Comparison of ENCODE assay signal across 8 mouse cellular contexts in the genomic region with DNA sequence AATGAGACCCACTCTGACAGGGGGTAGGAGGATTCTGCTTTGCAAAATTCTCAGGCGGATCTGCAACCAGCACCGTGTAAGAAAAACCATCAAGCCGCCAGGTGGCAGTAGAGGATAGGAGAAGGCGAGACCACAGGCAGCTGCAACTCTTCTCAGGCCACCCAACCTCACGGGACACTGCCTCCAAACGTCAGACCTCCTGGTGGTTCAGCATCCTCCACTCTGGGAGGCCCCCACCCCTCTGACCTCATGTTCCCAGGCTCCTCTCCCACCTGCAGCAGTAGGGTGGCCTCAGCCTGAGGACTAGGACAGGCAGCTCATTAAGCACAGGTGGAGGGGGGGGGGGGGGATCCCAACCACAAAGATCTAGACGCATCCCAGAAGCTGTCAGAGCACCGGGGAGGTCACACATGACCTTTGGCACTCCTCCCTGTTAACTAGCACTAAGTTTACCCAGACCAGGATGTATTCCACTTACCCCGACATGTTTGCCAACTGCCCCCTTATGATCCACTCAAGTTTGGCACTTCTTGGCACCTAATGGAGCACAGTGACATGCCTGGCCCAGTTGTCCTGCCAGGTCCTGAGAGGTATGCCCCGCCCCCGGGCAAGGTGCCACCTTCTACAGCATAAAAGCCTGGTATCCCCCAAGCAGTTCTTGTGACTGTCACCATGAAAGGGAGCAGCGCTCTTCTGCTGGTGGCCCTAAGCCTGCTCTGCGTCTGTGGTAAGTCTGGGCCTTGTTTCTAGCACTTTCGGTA. TPM values are rescaled to one million over a fixed set of nuclear protein-coding genes. Genes with fewer than 3 reads are reported as not detected.
DNase-seq lines count a peak whose midpoint lies in the region; ATAC-seq and TF ChIP-seq lines count a peak whose summit lies in the region.

A gene (plus strand): TSS at position 643 of the 761 bp plus-strand sequence.

- peak; percentile 89 for DNase-seq in 416B (ENCODE audit: low read depth)
- DNase-seq in adrenal gland, postnatal 4 days (ENCODE audit: low spot score in 2 of 2), result peak; percentile 85 to 89
- DNase-seq in embryonic facial prominence, embryonic 14.5 days (ENCODE audit: low spot score), result peak; percentile 90
- DNase-seq in heart, adult 9 months (ENCODE audit: low spot score in 2 of 2), result peak; percentile 74 to 86
- DNase-seq in midbrain, postnatal 0 days (ENCODE audit: low spot score), result peak; percentile 85
- peak; percentile 72 to 87 for DNase-seq in spleen, adult 2 months (ENCODE audit: low read depth in 1 of 2, low spot score in 2 of 2)

- H3K4me3 ChIP-seq in embryonic facial prominence, embryonic 14.5 days (ENCODE audit: low read depth, low read length), result no peak within 1 kb of the TSS
- H3K4me3 ChIP-seq in kidney, embryonic 14.5 days (ENCODE audit: low read length), result no peak within 1 kb of the TSS
- H3K4me3 ChIP-seq in limb, embryonic 15.5 days, result no peak within 1 kb of the TSS
- no peak within 1 kb of the TSS for H3K4me3 ChIP-seq in midbrain, postnatal 0 days (ENCODE audit: low read depth, low read length)
- H3K4me3 ChIP-seq in spleen, adult 2 months (ENCODE audit: extremely low read depth, insufficient read depth, insufficient read length), result no peak within 1 kb of the TSS

- TF ChIP-seq CTCF in midbrain, postnatal 0 days (IDR thresholded peaks at IDR 0.05), result peak; percentile 87
- peak; percentile 96; the same call in 1 of the 2 replicates for TF ChIP-seq CTCF in spleen, adult 2 months (IDR thresholded peaks at IDR 0.05; ENCODE audit: extremely low read depth, insufficient read depth, insufficient read length, insufficient replicate concordance)

- H3K36me3 ChIP-seq in embryonic facial prominence, embryonic 14.5 days (ENCODE audit: control insufficient read depth, insufficient read depth, low read length), result no peaks in the 10 kb centered on the region
- H3K36me3 ChIP-seq in kidney, embryonic 14.5 days (ENCODE audit: control insufficient read depth, insufficient read depth, low read length), result no peaks in the 10 kb centered on the region
- no peaks in the 10 kb centered on the region for H3K36me3 ChIP-seq in limb, embryonic 15.5 days
- no peaks in the 10 kb centered on the region for H3K36me3 ChIP-seq in midbrain, postnatal 0 days (ENCODE audit: insufficient read depth, low read length)
- no peaks in the 10 kb centered on the region for H3K36me3 ChIP-seq in spleen, adult 2 months (ENCODE audit: control insufficient read depth, insufficient read depth, low read length)

- peaks cover 3% of the 10 kb centered on the region; the same call in 1 of the 2 replicates for H3K4me1 ChIP-seq in embryonic facial prominence, embryonic 14.5 days (ENCODE audit: control insufficient read depth, insufficient read depth, low read length)
- no peaks in the 10 kb centered on the region for H3K4me1 ChIP-seq in kidney, embryonic 14.5 days (ENCODE audit: control insufficient read depth, insufficient read depth, low read length)
- peaks cover 11% of the 10 kb centered on the region; the same call in 1 of the 2 replicates for H3K4me1 ChIP-seq in limb, embryonic 15.5 days
- no peaks in the 10 kb centered on the region for H3K4me1 ChIP-seq in midbrain, postnatal 0 days (ENCODE audit: insufficient read depth, low read length)
- no peaks in the 10 kb centered on the region for H3K4me1 ChIP-seq in spleen, adult 2 months (ENCODE audit: control insufficient read depth, insufficient read depth, insufficient read length)

- no peak within 1 kb of the TSS for H3K4me2 ChIP-seq in embryonic facial prominence, embryonic 14.5 days (ENCODE audit: low read depth, low read length)
- H3K4me2 ChIP-seq in kidney, embryonic 14.5 days (replicated peaks; ENCODE audit: low read depth, low read length), result no peak within 1 kb of the TSS
- no peak within 1 kb of the TSS for H3K4me2 ChIP-seq in limb, embryonic 15.5 days
- no peak within 1 kb of the TSS for H3K4me2 ChIP-seq in midbrain, postnatal 0 days (ENCODE audit: low read depth, low read length, poor library complexity, severe bottlenecking)

- H3K9ac ChIP-seq in embryonic facial prominence, embryonic 14.5 days (ENCODE audit: low read depth, low read length), result no peak within 1 kb of the TSS
- H3K9ac ChIP-seq in kidney, embryonic 14.5 days (ENCODE audit: low read depth, low read length), result no peak within 1 kb of the TSS
- H3K9ac ChIP-seq in limb, embryonic 15.5 days, result no peak within 1 kb of the TSS
- H3K9ac ChIP-seq in midbrain, postnatal 0 days (replicated peaks; ENCODE audit: low read length, poor library complexity, severe bottlenecking), result no peak within 1 kb of the TSS

- 29% methylated on average over 11 of the region's 14 CpGs for WGBS in embryonic facial prominence, embryonic 14.5 days
- WGBS in kidney, embryonic 14.5 days, result 32% methylated on average over 14 of the region's 14 CpGs
- 27% methylated on average over 14 of the region's 14 CpGs for WGBS in limb, embryonic 15.5 days
- 29% methylated on average over 14 of the region's 14 CpGs for WGBS in midbrain, postnatal 0 days
- WGBS in spleen, adult 2 months, result 29% methylated on average over 14 of the region's 14 CpGs

- H3K9me3 ChIP-seq in embryonic facial prominence, embryonic 14.5 days (ENCODE audit: control insufficient read depth, low read length), result no peaks in the 10 kb centered on the region
- H3K9me3 ChIP-seq in kidney, embryonic 14.5 days (ENCODE audit: control insufficient read depth, low read length), result no peaks in the 10 kb centered on the region
- H3K9me3 ChIP-seq in limb, embryonic 15.5 days, result no peaks in the 10 kb centered on the region
- H3K9me3 ChIP-seq in midbrain, postnatal 0 days (ENCODE audit: low read length), result no peaks in the 10 kb centered on the region

- H3K27me3 ChIP-seq in embryonic facial prominence, embryonic 14.5 days (replicated peaks; ENCODE audit: control insufficient read depth, insufficient read depth, low read length), result peaks cover 9% of the 10 kb centered on the region
- no peaks in the 10 kb centered on the region; the same call in 1 of the 2 replicates for H3K27me3 ChIP-seq in kidney, embryonic 14.5 days (ENCODE audit: control insufficient read depth, insufficient read depth, low read length)
- H3K27me3 ChIP-seq in limb, embryonic 15.5 days, result peaks cover 30% of the 10 kb centered on the region
- H3K27me3 ChIP-seq in midbrain, postnatal 0 days (ENCODE audit: insufficient read depth, low read length), result 0 out of 2 replicates have a peak, but pooled peaks cover 6% of the 10 kb centered on the region
- no peaks in the 10 kb centered on the region for H3K27me3 ChIP-seq in spleen, adult 2 months (ENCODE audit: control insufficient read depth, insufficient read depth, low read length)

- no peak within 1 kb of the TSS for H3K27ac ChIP-seq in embryonic facial prominence, embryonic 14.5 days (replicated peaks; ENCODE audit: low read depth, low read length)
- H3K27ac ChIP-seq in kidney, embryonic 14.5 days (ENCODE audit: low read depth, low read length), result no peak within 1 kb of the TSS
- no peak within 1 kb of the TSS for H3K27ac ChIP-seq in limb, embryonic 15.5 days
- H3K27ac ChIP-seq in midbrain, postnatal 0 days (ENCODE audit: low read depth, low read length), result no peak within 1 kb of the TSS
- no peak within 1 kb of the TSS for H3K27ac ChIP-seq in spleen, adult 2 months (ENCODE audit: insufficient read depth, low read length)

- TF ChIP-seq POLR2A in spleen, adult 2 months (IDR thresholded peaks at IDR 0.05; ENCODE audit: low read depth, low read length), result no peak

- ATAC-seq in embryonic facial prominence, embryonic 14.5 days (ENCODE audit: low read depth), result peak; percentile 84
- ATAC-seq in kidney, embryonic 14.5 days (ENCODE audit: low FRiP score, low TSS enrichment), result peak; percentile 86
- peak; percentile 46 for ATAC-seq in limb, embryonic 15.5 days (ENCODE audit: insufficient number of reproducible peaks, low FRiP score, low TSS enrichment, low read depth)
- ATAC-seq in midbrain, postnatal 0 days (ENCODE audit: low FRiP score), result peak; percentile 73

RNA-seq across cellular contexts. Expression of the gene that starts here (rescaled TPM):
- not detected for total RNA-seq in adrenal gland, postnatal 4 days (2021)
- polyA plus RNA-seq in embryonic facial prominence, embryonic 14.5 days (2014; fragmentation: Nextera tagmentation; extraction: Ambion mirVana), result 0.88 and 3.6 TPM in 2 replicates
- polyA plus RNA-seq in kidney, embryonic 14.5 days (2014; fragmentation: Nextera tagmentation; extraction: Ambion mirVana), result not detected in 2 replicates
- polyA plus RNA-seq in limb, embryonic 15.5 days (2015; fragmentation: Nextera tagmentation; extraction: Ambion mirVana), result not detected in 2 replicates
- total RNA-seq in midbrain, postnatal 0 days (2014; rRNA removed), result not detected in 2 replicates
- polyA plus RNA-seq in midbrain, postnatal 0 days (2015; fragmentation: Nextera tagmentation; extraction: Ambion mirVana), result not detected in 2 replicates
- 0.25 TPM in 1 of 2 replicates, not detected in the other for polyA plus RNA-seq in spleen, adult 2 months (2012; rRNA removed)

Comparison
In these comparisons a context has a peak if more than half of its experiments do, and no peak if none do; other contexts are left out.
1. Peak in DNase-seq in adrenal gland, postnatal 4 days; RNA of the gene not detected or under 1 TPM.
2. Peak in ATAC-seq in kidney, embryonic 14.5 days; RNA of the gene not detected or under 1 TPM.
3. Peak in ATAC-seq in limb, embryonic 15.5 days; RNA of the gene not detected or under 1 TPM.
4. Peak in DNase-seq and ATAC-seq in midbrain, postnatal 0 days; RNA of the gene not detected or under 1 TPM.
5. Peak in DNase-seq in spleen, adult 2 months; RNA of the gene not detected or under 1 TPM.